Comparison of ENCODE assay signal across 8 mouse cellular contexts in the genomic region with DNA sequence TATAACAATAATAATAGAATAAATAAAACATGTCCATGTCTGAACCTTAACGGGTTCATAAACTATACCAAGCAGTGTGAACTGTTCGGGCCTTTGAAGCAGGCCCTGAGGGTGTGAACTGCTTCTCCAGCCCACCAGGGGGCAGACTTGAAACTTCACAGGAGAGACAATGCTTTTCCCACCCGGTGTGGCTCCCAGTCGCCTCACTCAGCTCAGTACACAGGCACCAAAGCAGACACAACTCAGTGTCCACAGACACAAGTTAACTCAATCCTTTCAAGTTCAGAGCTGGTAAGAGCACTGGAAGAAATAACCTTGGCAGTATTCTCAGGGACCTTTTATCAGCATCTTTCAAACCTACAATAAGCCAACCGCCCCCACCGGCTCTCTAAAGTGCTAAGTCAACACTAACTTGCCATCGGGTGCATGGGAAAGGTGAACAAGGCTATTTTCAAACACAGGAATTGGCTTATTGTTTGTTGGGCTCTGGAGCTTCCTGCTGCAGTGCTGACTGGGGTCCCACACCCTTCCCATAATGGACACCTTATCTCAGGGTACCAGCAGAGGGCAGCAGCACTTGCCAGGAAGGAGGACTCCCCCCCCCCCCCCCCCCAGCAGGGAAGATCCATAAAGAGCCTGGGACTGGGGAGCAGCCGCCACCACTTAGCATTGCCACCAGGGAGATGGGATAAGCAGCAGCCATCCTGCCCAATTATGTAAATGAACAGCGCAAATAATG. TPM values are rescaled to one million over a fixed set of nuclear protein-coding genes. Genes with fewer than 3 reads are reported as not detected.
DNase-seq lines count a peak whose midpoint lies in the region; ATAC-seq and TF ChIP-seq lines count a peak whose summit lies in the region.

No protein-coding gene starts in this region.

- no peak overlapping the region; the same call in 1 of the 2 replicates for H3K4me2 ChIP-seq in hindbrain, embryonic 12.5 days (replicated peaks)

- H3K4me3 ChIP-seq in cerebellum, adult 2 months (replicated peaks; ENCODE audit: insufficient read depth, low read depth, low read length) = no peak overlapping the region
- H3K4me3 ChIP-seq in hindbrain, embryonic 12.5 days = no peak overlapping the region

- no peaks in the 10 kb centered on the region for H3K27me3 ChIP-seq in cerebellum, adult 2 months (ENCODE audit: control insufficient read depth, insufficient read depth, low read length)
- peaks cover 8% of the 10 kb centered on the region; the same call in 1 of the 2 replicates for H3K27me3 ChIP-seq in hindbrain, embryonic 12.5 days

- TF ChIP-seq POLR2A in cerebellum, adult 2 months (IDR thresholded peaks at IDR 0.05; ENCODE audit: borderline replicate concordance, insufficient read depth, low read length) = no peak

- H3K27ac ChIP-seq in cerebellum, adult 2 months (ENCODE audit: insufficient read depth, low read length) = no peak overlapping the region
- peak overlapping the region; percentile 71 for H3K27ac ChIP-seq in hindbrain, embryonic 12.5 days

- DNase-seq in NIH3T3 (ENCODE audit: low read depth) = peak; percentile 81
- peak; percentile 60 for DNase-seq in cerebellum, adult 2 months
- peak; percentile 60 to 74 for DNase-seq in frontal cortex, postnatal 10 days (ENCODE audit: low spot score in 2 of 2)
- peak; percentile 82 to 88 for DNase-seq in layer of hippocampus, postnatal 10 days (ENCODE audit: low spot score in 2 of 2)
- peak; percentile 88 for DNase-seq in lung, postnatal 10 days
- DNase-seq in retina, postnatal 1 day = peak; percentile 88
- DNase-seq in urinary bladder, postnatal 25 days (ENCODE audit: low spot score) = peak; percentile 78

- H3K4me1 ChIP-seq in cerebellum, adult 2 months (ENCODE audit: control insufficient read depth, insufficient read depth, low read length) = no peaks in the 10 kb centered on the region
- H3K4me1 ChIP-seq in hindbrain, embryonic 12.5 days = peaks cover 23% of the 10 kb centered on the region

- peaks cover 18% of the 10 kb centered on the region for H3K36me3 ChIP-seq in hindbrain, embryonic 12.5 days

- WGBS in cerebellum, adult 2 months = 33% methylated on average over 9 of the region's 9 CpGs
- WGBS in hindbrain, embryonic 12.5 days = 40% methylated on average over 9 of the region's 9 CpGs

- no peak overlapping the region for H3K9ac ChIP-seq in hindbrain, embryonic 12.5 days

- ATAC-seq in hindbrain, embryonic 12.5 days (ENCODE audit: low FRiP score) = peak; percentile 83

- no peaks in the 10 kb centered on the region for H3K9me3 ChIP-seq in hindbrain, embryonic 12.5 days (replicated peaks)

- peak; percentile 70; the same call in 1 of the 2 replicates for TF ChIP-seq CTCF in cerebellum, adult 2 months (IDR thresholded peaks at IDR 0.05; ENCODE audit: borderline replicate concordance, insufficient read depth, low read depth, low read length)

RNA-seq across cellular contexts. Expression of a gene that starts 44.4 kb away (rescaled TPM):
- 24.2 and 24.7 TPM in 2 replicates for polyA plus RNA-seq in cerebellum, adult 2 months (2012; rRNA removed)
- polyA plus RNA-seq in hindbrain, embryonic 12.5 days (2016; fragmentation: Nextera tagmentation; extraction: Ambion mirVana) = 0.48 and 0.68 TPM in 2 replicates
- 10 to 100 TPM; 17.4 to 17.6 TPM for total RNA-seq in layer of hippocampus, postnatal 10 days (2021)

Comparison
In these comparisons a context has a peak if more than half of its experiments do, and no peak if none do; other contexts are left out.
1. RNA of a gene that starts 44.4 kb away (polyA plus RNA-seq): 24.2 to 24.7 TPM in cerebellum, adult 2 months; 0.48 to 0.68 TPM in hindbrain, embryonic 12.5 days; every median in the first group is over 10 times any median in the second.
2. Peak in every context shown above with its lines, with median percentiles within 50 percentile points of each other: DNase-seq.